Mouse (Mus musculus): ENCODE measurements around the gene Cnot10.
A peak's percentile ranks its signal among the peaks of the same experiment; 100 is the strongest.

Cnot10 gene

GRCm38 (mm10) chr9:114639839-114640646 lies at the start of gene Cnot10:
Cnot10 (minus strand) TSS chr9:114640184.
- DNase-seq (ENCODE audit: low spot score), result peak; percentile 95

GRCm38 (mm10) chr9:114688953-114689407 lies 49.0 kb upstream of the Cnot10 start:
- no peak for DNase-seq (ENCODE audit: low spot score)

- peak; percentile 95 for DNase-seq (ENCODE audit: low spot score)
Measured at GRCm38 (mm10) chr9:114688252-114688952, 48.4 kb upstream of the Cnot10 start, which contains the start of gene Dync1li1. Dync1li1 (plus strand) TSS chr9:114688790.

- DNase-seq (ENCODE audit: low spot score), result no peak
Measured at GRCm38 (mm10) chr9:114687639-114688038, 47.7 kb upstream of the Cnot10 start.

- no peak for DNase-seq (ENCODE audit: low spot score)
Measured at GRCm38 (mm10) chr9:114686245-114686644, 46.3 kb upstream of the Cnot10 start.

GRCm38 (mm10) chr9:114682193-114682592 lies 42.2 kb upstream of the Cnot10 start:
- no peak for DNase-seq (ENCODE audit: low spot score)

DNA sequence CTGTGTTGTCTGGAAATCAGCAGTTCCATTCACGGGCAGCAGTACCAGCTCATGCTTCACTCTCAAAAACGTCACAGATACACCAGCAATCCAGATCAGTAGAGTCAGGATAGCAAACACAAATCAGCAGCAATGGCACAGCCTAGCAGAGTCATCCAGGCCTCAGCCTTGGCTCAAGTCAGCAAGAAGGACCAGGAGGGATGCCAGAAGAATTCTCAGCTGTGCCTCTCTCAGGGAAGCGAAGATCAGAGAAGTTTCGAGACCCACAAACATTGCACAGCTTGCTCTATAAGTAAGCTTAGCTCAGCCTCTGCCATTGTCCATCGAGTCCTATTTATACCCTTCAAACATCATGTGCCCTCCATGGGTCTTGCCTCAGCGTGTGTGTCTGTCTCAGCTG lies 40.5 kb upstream of the Cnot10 start:
- DNase-seq (ENCODE audit: low spot score), result no peak

GRCm38 (mm10) chr9:114679944-114680343 lies 40.0 kb upstream of the Cnot10 start:
- no peak for DNase-seq (ENCODE audit: low spot score)

- DNase-seq (ENCODE audit: low spot score), result no peak
Measured at GRCm38 (mm10) chr9:114678576-114678975, 38.6 kb upstream of the Cnot10 start.

DNA sequence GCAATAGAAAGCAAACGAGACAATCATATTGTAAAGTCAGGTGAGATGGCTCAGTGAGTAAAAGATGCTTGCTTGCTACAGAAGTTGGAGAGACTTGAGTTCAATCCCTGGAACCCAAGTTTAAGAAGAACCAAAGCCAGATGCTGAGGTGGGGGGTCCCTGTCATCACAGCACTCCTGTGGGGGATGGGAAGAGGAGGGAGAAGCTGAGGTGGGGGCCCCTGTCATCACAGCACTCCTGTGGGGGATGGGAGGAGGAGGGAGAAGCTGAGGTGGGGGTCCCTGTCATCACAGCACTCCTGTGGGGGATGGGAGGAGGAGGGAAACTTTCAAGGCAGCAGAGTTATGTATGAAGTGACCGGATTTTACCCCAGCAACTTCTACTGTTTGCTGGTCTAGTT lies 33.6 kb upstream of the Cnot10 start:
- DNase-seq (ENCODE audit: low spot score), result no peak

DNA sequence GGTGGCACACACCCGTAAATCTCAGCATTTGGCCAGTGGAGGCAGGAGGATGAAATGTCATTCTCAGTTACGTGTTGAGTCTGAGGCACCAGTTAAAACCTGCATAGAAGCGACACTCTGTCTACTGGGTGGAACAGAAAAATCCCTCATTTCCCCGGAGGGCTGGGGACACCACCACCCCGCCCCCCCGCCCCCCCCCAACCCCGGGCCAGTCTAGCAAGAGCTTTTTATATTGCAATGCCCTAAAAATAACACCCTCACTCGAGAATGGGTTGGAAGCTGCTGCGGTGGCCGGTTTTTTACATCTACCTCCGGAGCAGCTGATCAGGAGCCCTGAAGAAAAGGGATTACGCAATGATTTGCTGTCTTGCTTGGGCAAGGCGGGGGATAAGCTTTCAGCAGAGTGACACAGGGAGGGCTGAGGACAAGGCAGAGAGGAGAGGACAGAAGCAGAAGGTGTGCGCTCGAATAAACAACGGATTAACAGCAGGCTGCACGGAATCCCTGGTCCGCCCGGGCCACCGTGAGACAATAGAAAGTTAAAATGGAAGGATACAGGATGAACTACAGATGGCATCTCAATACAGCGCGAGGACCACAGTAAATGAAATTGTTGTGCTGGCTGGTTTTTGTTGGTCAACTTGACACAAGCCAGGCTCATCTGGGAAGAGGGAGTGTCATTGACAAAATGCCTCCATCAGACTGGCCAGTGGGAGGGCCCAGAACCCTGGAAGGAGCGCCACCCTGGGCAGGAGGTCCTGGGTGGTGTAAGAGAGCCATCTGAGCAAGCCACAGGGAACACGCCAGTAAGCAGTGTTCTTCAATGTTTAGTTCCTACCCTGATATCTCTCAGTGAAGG lies 32.9 kb upstream of the Cnot10 start:
- no peak for DNase-seq (ENCODE audit: low spot score)

DNA sequence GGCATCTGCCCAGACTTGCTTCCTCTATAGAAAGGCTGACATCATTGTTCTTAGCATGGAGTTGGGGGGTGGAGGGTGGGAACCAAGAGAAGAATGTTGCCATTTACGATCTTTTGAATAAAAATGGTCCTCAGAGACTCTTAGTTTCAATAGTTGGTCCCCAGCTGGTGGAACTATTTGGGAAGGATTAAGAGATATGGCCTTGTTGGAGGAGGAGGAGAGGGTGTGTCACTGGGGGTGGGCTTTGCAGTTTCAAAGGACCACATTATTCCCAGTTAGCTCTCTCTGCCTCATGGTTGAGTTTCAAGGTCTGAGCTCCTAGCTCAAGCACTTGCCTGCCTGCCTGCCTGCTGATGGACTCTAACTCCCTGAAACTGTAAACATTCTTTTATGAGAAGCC lies 32.0 kb upstream of the Cnot10 start:
- no peak for DNase-seq (ENCODE audit: low spot score)

- no peak for DNase-seq (ENCODE audit: low spot score)
Measured at GRCm38 (mm10) chr9:114669011-114669410, 29.0 kb upstream of the Cnot10 start.

GRCm38 (mm10) chr9:114668047-114668446 lies 28.1 kb upstream of the Cnot10 start:
- DNase-seq (ENCODE audit: low spot score), result no peak

GRCm38 (mm10) chr9:114666858-114667257 lies 26.9 kb upstream of the Cnot10 start:
- no peak for DNase-seq (ENCODE audit: low spot score)

- no peak for DNase-seq (ENCODE audit: low spot score)
Measured at GRCm38 (mm10) chr9:114663782-114664181, 23.8 kb upstream of the Cnot10 start.

- no peak for DNase-seq (ENCODE audit: low spot score)
Measured at GRCm38 (mm10) chr9:114661991-114662390, 22.0 kb upstream of the Cnot10 start.

GRCm38 (mm10) chr9:114660983-114661382 lies 21.0 kb upstream of the Cnot10 start:
- DNase-seq (ENCODE audit: low spot score), result no peak

DNA sequence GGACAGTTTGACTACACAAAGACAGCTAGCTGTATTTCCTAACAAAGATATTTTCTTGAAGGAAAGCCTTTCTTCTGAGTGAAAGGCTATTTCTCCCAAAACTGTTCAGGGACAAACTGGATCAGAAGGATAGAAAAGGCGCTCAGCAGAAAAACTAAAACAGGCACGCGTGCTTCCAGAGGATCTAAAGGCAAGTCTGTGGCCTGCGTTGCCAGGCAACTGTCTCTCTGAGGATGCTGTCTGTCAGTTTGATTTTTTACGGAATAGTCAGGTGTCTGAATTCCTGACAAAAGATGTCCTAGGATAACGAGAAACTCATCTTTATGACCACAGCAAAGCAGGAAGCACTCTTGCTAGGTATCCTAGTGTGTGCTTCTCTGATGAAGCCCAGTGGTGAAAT lies 20.5 kb upstream of the Cnot10 start:
- DNase-seq (ENCODE audit: low spot score), result no peak

GRCm38 (mm10) chr9:114656701-114657100 lies 16.7 kb upstream of the Cnot10 start:
- DNase-seq (ENCODE audit: low spot score), result no peak

- no peak for DNase-seq (ENCODE audit: low spot score)
Measured at GRCm38 (mm10) chr9:114655356-114655755, 15.4 kb upstream of the Cnot10 start.

- no peak for DNase-seq (ENCODE audit: low spot score)
Measured at GRCm38 (mm10) chr9:114650938-114651634, 11.1 kb upstream of the Cnot10 start.
